Mouse (Mus musculus): ENCODE results near the gene Pdyn. TPM values are rescaled to one million over a fixed set of nuclear protein-coding genes. Genes with fewer than 3 reads are reported as not detected.

Gene Pdyn
- under 1 TPM in 1 of 2 experiments, not detected in 1; 0.56 TPM for polyA plus RNA-seq (2017; shearing (Covaris generic))

GRCm38 (mm10) chr2:129699484-129700158 is at the start of gene Pdyn:
Gene Pdyn (minus strand): TSS chr2:129699844.

Other genes starting within 250 kb of the Pdyn start
- gene F830045P16Rik, start 163.2 kb downstream of the Pdyn start, polyA plus RNA-seq (2017; shearing (Covaris generic)), result not detected
- 1 to 10 TPM in 1 of 2 experiments, under 1 TPM in 1; 0.63 to 7.6 TPM for gene Sirpa, start 107.0 kb downstream of the Pdyn start, polyA plus RNA-seq (2017; shearing (Covaris generic))
- gene Stk35, start 100.7 kb upstream of the Pdyn start, polyA plus RNA-seq (2017; shearing (Covaris generic)), result 1 to 10 TPM; 2.8 to 4.6 TPM